Mouse (Mus musculus): ENCODE measurements around the gene Phactr2. TPM values are rescaled to one million over a fixed set of nuclear protein-coding genes. Genes with fewer than 3 reads are reported as not detected.

The Phactr2 gene
- total and polyA plus RNA-seq, 3 experiments: not detected

GRCm38 (mm10) chr10:13500938-13501496 lies 26.8 kb upstream of the Phactr2 start (continued):
- TF ChIP-seq MAX (IDR thresholded peaks at IDR 0.05; ENCODE audit: low read length) (no peak), TCF12 (IDR thresholded peaks at IDR 0.05; ENCODE audit: low read depth, low read length) (peak; percentile 48; the same call in 1 of the 2 replicates), JUND (IDR thresholded peaks at IDR 0.05; ENCODE audit: low read depth, low read length) (no peak), SIN3A (IDR thresholded peaks at IDR 0.05; ENCODE audit: low read length) (peak; percentile 66; the same call in 1 of the 2 replicates), GATA1 (IDR thresholded peaks at IDR 0.05; ENCODE audit: low read depth, low read length) (no peak), MXI1 (IDR thresholded peaks at IDR 0.05; ENCODE audit: low read depth, low read length) (no peak), CHD1 (IDR thresholded peaks at IDR 0.05; ENCODE audit: low read depth, low read length) (no peak), MAFK (IDR thresholded peaks at IDR 0.05; ENCODE audit: borderline replicate concordance, low read depth, low read length) (no peak), USF2 (IDR thresholded peaks at IDR 0.05; ENCODE audit: borderline replicate concordance in 1 of 2, insufficient read depth in 1 of 2, low read depth in 1 of 2, low read length in 2 of 2) (peak in 1 of 2 experiments; percentile 90; a peak in 2 of 4 replicates)

GRCm38 (mm10) chr10:13500473-13500872 lies 26.3 kb upstream of the Phactr2 start:
- DNase-seq (ENCODE audit: low read depth, low spot score): peak; percentile 62
- Histone ChIP-seq H3K36me3 (ENCODE audit: control insufficient read depth in 1 of 2, insufficient read depth in 2 of 2, low read length in 2 of 2) (peaks cover 0 to 4% of the 10 kb centered on the region in 2 experiments; a peak in 3 of 4 replicates), H3K27ac (ENCODE audit: control insufficient read depth, low read depth, low read length) (peak overlapping the region; percentile 88), H3K9ac (ENCODE audit: control insufficient read depth, low read depth, low read length, poor library complexity, severe bottlenecking) (peak overlapping the region; percentile 95), H3K27me3 (ENCODE audit: control insufficient read depth in 1 of 2, insufficient read depth in 2 of 2, low read length in 2 of 2) (no peaks in the 10 kb centered on the region; a peak in 1 of 4 replicates), H3K4me1 (ENCODE audit: control insufficient read depth in 1 of 2, insufficient read depth in 2 of 2, low read length in 2 of 2) (peaks cover 0 to 7% of the 10 kb centered on the region in 2 experiments; a peak in 2 of 4 replicates), H3K4me3 (ENCODE audit: control insufficient read depth in 1 of 2, insufficient read depth in 1 of 2, low read depth in 2 of 2, low read length in 2 of 2) (peak overlapping the region; percentile 86 to 90), H3K9me3 (replicated peaks; ENCODE audit: insufficient read depth, low read length) (no peaks in the 10 kb centered on the region), H3K79me2 (ENCODE audit: control insufficient read depth, insufficient read depth, low read length, poor library complexity) (peaks cover 2% of the 10 kb centered on the region; the same call in 1 of the 2 replicates)
- TF ChIP-seq EP300 (IDR thresholded peaks at IDR 0.05; ENCODE audit: low read depth in 1 of 2, low read length in 2 of 2) (no peak), GATA1 (IDR thresholded peaks at IDR 0.05; ENCODE audit: low read depth, low read length) (no peak), MEF2A (IDR thresholded peaks at IDR 0.05; ENCODE audit: extremely low read depth, insufficient replicate concordance, low read depth, low read length, poor library complexity, severe bottlenecking) (no peak), ETS1 (IDR thresholded peaks at IDR 0.05; ENCODE audit: low read depth, low read length) (no peak), SIN3A (IDR thresholded peaks at IDR 0.05; ENCODE audit: low read length) (no peak), MAX (IDR thresholded peaks at IDR 0.05; ENCODE audit: low read length) (no peak), CTCF (IDR thresholded peaks at IDR 0.05 in 2 of 3, conservative IDR thresholded peaks at IDR 0.05 in 1 of 3; ENCODE audit: control insufficient read depth in 1 of 3, insufficient read depth in 1 of 3, low read depth in 2 of 3, low read length in 3 of 3, poor library complexity in 1 of 3, severe bottlenecking in 1 of 3) (no peak), ZNF384 (IDR thresholded peaks at IDR 0.05; ENCODE audit: low read depth, low read length) (no peak)

GRCm38 (mm10) chr10:13499331-13499730 lies 25.1 kb upstream of the Phactr2 start, which contains the start of gene Fuca2:
Gene Fuca2, plus strand, starts transcription at chr10:13499540.
- Histone ChIP-seq H3K4me3 (ENCODE audit: control insufficient read depth in 1 of 2, insufficient read depth in 1 of 2, low read depth in 2 of 2, low read length in 2 of 2) (peak within 1 kb of the TSS; percentile 86 to 90; a peak in 3 of 4 replicates), H3K27me3 (ENCODE audit: control insufficient read depth in 1 of 2, insufficient read depth in 2 of 2, low read length in 2 of 2) (no peaks in the 10 kb centered on the region; a peak in 1 of 4 replicates), H3K27ac (ENCODE audit: control insufficient read depth, low read depth, low read length) (no peak within 1 kb of the TSS), H3K4me1 (ENCODE audit: control insufficient read depth in 1 of 2, insufficient read depth in 2 of 2, low read length in 2 of 2) (peaks cover 0 to 7% of the 10 kb centered on the region in 2 experiments; a peak in 2 of 4 replicates), H3K79me2 (ENCODE audit: control insufficient read depth, insufficient read depth, low read length, poor library complexity) (peaks cover 2% of the 10 kb centered on the region; the same call in 1 of the 2 replicates), H3K36me3 (ENCODE audit: control insufficient read depth in 1 of 2, insufficient read depth in 2 of 2, low read length in 2 of 2) (peaks cover 0 to 4% of the 10 kb centered on the region in 2 experiments; a peak in 2 of 4 replicates), H3K9me3 (replicated peaks; ENCODE audit: insufficient read depth, low read length) (no peaks in the 10 kb centered on the region), H3K9ac (ENCODE audit: control insufficient read depth, low read depth, low read length, poor library complexity, severe bottlenecking) (peak within 1 kb of the TSS; percentile 95)
- no peak for DNase-seq (ENCODE audit: low read depth, low spot score)
- TF ChIP-seq TCF12 (IDR thresholded peaks at IDR 0.05; ENCODE audit: low read depth, low read length) (no peak), MEF2A (IDR thresholded peaks at IDR 0.05; ENCODE audit: extremely low read depth, insufficient replicate concordance, low read depth, low read length, poor library complexity, severe bottlenecking) (no peak), ZMIZ1 (IDR thresholded peaks at IDR 0.05; ENCODE audit: low read depth, low read length) (no peak), GATA1 (IDR thresholded peaks at IDR 0.05; ENCODE audit: low read depth, low read length) (no peak), POLR2A (IDR thresholded peaks at IDR 0.05; ENCODE audit: control insufficient read depth in 1 of 2, insufficient read depth in 1 of 2, low read depth in 1 of 2, low read length in 2 of 2, poor library complexity in 1 of 2) (no peak), ETS1 (IDR thresholded peaks at IDR 0.05; ENCODE audit: low read depth, low read length) (no peak), USF1 (IDR thresholded peaks at IDR 0.05; ENCODE audit: low read depth, low read length) (no peak), E2F4 (IDR thresholded peaks at IDR 0.05; ENCODE audit: borderline replicate concordance, low read depth, low read length) (no peak), KAT2A (conservative IDR thresholded peaks at IDR 0.05; ENCODE audit: low read depth, low read length) (no peak), ZNF384 (IDR thresholded peaks at IDR 0.05; ENCODE audit: low read depth, low read length) (no peak)
